Mouse (Mus musculus): ENCODE measurements around the gene Ceacam19.
A peak's percentile ranks its signal among the peaks of the same experiment; 100 is the strongest.
"Not testable (repeated sequence)": the region's sequence is repeated elsewhere in the genome, so short reads cannot be mapped to it uniquely, and the experiment has no call there.

The Ceacam19 gene

GRCm38 (mm10) chr7:19887849-19888248 is at the start of gene Ceacam19:
Ceacam19 (minus strand) TSS chr7:19887965.
- ATAC-seq (ENCODE audit: low TSS enrichment): no peak

- no peak for ATAC-seq (ENCODE audit: low TSS enrichment)
These were observed 49.6 kb upstream of the Ceacam19 start for GRCm38 (mm10) chr7:19937229-19937821.

GRCm38 (mm10) chr7:19935961-19936360 is 48.2 kb upstream of the Ceacam19 start:
- ATAC-seq (ENCODE audit: low TSS enrichment): no peak

GRCm38 (mm10) chr7:19935171-19935751 is 47.5 kb upstream of the Ceacam19 start:
- ATAC-seq (ENCODE audit: low TSS enrichment): no peak

- ATAC-seq (ENCODE audit: low TSS enrichment): peak; percentile 74
These were observed 45.4 kb upstream of the Ceacam19 start for GRCm38 (mm10) chr7:19932877-19933809.

- no peak for ATAC-seq (ENCODE audit: low TSS enrichment)
These were observed 44.5 kb upstream of the Ceacam19 start for GRCm38 (mm10) chr7:19932133-19932876.

GRCm38 (mm10) chr7:19930481-19930880 is 42.7 kb upstream of the Ceacam19 start:
- ATAC-seq (ENCODE audit: low TSS enrichment): not testable (repeated sequence)

DNA sequence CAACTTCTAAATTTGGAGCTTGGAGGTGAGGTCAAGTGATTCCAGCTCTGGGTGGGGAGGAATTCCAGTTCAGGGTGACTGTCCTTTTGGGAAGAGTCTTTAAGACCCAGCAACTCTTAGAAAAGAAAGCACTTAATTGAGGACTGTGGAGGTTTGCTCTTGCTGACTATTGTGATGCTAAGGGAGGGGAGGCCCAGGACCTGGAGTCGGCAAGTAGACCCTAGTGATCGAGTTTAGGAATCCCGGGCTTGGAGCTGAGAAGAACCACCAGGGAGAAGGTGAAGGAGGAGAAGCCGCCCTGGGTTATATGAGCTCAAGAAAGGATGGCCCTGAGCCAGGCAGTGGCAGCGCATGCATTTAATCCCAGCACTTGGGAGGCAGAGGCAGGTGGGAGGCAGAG is 40.7 kb upstream of the Ceacam19 start:
- no peak for ATAC-seq (ENCODE audit: low TSS enrichment)

DNA sequence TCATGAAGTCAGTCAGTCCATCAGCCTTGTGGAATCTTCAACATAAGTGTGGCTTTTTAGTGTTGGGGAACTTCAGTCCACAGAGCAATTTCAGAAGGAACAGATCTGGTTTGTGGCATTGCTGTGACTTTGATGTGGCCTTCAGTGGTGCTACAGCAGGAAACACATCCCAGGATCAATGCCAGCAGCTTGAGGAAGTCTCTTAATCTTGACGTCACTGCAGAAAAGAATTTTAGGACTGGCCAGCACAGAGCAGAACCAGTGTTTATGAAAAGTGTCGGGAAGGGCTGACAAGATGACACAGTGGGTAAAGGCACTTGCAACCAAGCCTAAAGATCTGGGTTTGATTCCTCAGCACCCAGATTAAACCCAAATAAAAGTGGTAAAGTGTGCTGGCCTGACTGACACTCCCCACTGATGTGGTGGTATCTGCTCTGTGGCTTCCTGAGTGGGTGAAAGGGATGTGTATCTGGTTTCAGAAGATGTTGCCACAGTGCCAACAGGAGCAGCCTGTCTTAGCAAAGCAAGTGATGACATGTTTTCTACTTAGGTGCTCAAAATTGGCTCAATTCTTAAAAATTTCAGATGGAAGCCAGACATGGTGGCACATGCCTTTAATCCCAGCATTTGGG is 39.2 kb upstream of the Ceacam19 start:
- no peak for ATAC-seq (ENCODE audit: low TSS enrichment)

DNA sequence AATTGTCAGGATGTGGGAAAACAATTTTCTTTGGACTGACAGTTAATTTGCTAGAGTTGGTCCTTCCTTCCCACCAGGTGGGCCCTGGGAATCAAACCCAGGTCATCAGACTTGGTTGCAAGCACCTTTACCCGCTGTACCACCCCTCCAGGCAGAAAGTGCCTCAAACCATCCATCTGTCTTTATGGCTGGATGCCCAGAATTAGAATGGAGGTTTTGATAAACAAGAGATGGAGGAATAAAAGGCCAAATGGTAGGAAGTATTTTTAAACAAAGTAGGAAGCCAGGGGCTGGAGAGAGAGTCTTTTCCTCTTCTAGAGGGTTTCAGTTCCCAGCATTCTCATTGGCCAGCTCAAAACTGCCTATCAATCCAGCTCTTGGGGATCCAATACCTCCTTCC is 37.6 kb upstream of the Ceacam19 start:
- no peak for ATAC-seq (ENCODE audit: low TSS enrichment)

GRCm38 (mm10) chr7:19923797-19924196 is 36.0 kb upstream of the Ceacam19 start:
- ATAC-seq (ENCODE audit: low TSS enrichment): no peak

- no peak for ATAC-seq (ENCODE audit: low TSS enrichment)
These were observed 35.6 kb upstream of the Ceacam19 start for GRCm38 (mm10) chr7:19923354-19923753.

DNA sequence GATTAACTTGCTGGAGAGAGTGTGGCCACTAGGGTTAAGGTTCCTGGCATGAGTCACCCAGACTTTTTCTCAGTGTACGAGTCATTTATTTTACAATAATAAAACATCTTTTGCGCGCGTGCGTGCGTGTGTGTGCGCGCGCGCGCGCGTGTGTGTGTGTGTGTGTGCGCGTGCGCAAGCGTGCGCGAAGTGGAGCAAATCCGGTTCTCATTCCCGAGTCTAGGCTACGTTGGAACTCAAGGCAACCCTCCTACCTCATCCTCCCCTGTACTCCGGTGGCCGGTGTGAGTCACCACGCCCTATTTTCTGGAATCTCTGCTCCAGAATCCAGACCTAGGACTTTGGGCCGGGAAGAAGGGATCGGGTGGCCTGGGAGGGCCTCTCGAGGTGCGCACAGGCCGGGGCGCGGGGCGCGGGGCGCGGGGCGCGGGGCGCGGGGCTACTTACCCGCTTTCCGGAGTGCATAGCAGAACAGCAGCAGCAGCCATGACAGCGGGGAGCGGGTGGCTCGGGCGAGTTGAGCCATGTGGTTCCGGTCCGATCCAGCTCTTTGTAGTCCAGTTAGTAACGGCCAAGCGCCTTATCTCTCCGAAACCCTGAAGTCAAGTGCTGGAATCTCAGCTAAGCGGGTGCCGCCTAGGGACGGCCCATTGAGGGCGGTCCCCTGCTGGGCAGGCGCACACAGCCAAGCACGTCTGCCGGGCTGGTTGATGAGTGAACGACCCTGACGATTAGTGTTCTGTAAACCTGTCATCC is 32.9 kb upstream of the Ceacam19 start, which contains the start of gene Pvr:
Pvr (minus strand) TSS at position 655 of the 756 bp plus-strand sequence.
- peak; percentile 96 for ATAC-seq (ENCODE audit: low TSS enrichment)

GRCm38 (mm10) chr7:19920166-19920505 is 32.4 kb upstream of the Ceacam19 start:
- peak; percentile 34; the same call in 1 of the 2 replicates for ATAC-seq (ENCODE audit: low TSS enrichment)

GRCm38 (mm10) chr7:19914558-19914957 is 26.8 kb upstream of the Ceacam19 start:
- no peak for ATAC-seq (ENCODE audit: low TSS enrichment)

DNA sequence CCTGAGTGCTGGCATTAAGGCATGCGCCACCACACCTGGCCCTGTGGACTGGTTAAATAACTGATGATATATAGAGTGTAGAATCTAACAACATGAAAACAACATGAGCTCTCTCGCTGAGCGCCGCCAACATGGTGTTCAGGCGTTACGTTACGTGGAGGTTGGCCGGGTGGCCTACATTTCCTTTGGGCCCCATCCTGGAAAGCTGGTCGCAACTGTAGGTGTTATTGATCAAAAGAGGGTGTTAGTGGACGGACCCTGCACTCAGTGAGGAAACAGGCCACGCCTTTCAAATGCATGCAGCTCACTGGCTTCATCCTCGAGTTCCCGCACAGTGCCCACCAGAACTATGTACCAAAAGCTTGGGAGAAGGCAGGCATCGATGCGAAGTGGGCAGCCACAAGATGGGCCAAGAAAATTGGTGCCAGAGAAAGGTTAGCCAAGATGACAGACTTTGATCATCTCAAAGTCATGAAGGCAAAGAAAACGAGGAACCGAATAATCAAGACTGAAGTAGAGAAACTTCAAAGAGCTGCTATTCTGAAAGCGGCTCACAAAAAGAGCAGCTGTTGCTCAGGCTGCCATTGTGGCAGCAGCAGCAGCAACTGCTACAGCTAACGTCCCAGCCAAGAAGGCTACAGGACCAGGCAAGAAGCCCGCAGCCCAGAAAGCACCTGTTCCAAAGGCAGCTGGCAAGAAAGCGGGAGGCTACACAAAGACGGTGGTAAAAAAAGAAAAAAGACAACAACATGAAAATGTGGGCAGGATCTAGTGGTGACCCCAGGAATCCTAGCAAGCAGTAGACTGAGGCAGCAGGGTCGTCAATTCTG is 24.1 kb upstream of the Ceacam19 start:
- no peak for ATAC-seq (ENCODE audit: low TSS enrichment)

DNA sequence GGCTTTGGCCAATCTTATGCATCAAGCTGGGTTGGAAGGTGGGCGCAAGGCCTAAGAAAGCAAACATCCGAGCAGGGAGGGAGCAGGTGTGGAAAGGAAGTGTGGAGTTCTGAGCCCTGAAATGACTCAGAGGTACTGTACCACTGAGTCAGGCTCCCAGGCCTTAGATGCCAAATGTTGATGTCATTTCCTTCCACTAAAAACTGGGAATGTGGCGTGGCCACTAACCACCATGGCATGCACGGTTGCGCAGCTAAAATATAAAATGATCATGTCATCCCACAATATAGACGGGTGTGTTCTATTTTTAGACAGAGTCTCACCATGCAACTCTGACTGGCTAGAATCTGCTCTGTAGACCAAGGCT is 23.5 kb upstream of the Ceacam19 start:
- ATAC-seq (ENCODE audit: low TSS enrichment): no peak

GRCm38 (mm10) chr7:19910421-19911291 is 22.9 kb upstream of the Ceacam19 start:
- peak; percentile 79; the same call in 1 of the 2 replicates for ATAC-seq (ENCODE audit: low TSS enrichment)

DNA sequence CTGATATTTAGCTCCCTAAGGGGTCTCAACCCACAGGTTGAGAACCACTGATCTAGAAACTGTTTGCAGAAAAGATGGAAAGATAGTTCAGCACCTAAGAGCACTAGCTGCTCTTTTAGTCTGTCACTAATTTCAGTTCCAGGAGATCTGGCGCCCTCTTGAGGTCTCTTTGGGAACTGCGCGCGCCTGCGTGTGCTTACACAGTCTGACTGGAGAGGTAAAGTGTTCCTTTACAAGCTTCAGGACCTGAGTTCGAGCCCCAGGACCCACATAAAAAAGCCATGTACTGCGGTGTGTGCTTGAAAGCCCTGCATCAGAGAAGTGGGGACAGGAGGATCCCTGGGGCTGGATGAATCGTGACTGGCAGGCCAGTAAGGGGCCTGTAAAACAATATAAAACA is 2.1 kb upstream of the Ceacam19 start:
- no peak for ATAC-seq (ENCODE audit: low TSS enrichment)
